Mouse (Mus musculus) limb, embryonic 10.5 days (tissue): ENCODE measurements around the gene Sstr5. TPM values are rescaled to one million over a fixed set of nuclear protein-coding genes. Genes with fewer than 3 reads are reported as not detected.

Source experiments
- DNase-seq: peaks from one replicate; pipeline ENCODE4 v3.0.0-alpha.2; 2017; ENCODE audit warnings: low spot score
- H3K27ac ChIP-seq: fragments of 300-500 bp; sonication (generic); 2 replicates; pipeline ENCODE4 v1.5.1; 2016; ENCODE audit warnings: mild to moderate bottlenecking
- H3K27me3 ChIP-seq: fragments of 300-500 bp; sonication (generic); 2 replicates; pipeline ENCODE4 v1.6.1; 2016; ENCODE audit warnings: low read depth, mild to moderate bottlenecking; ENCODE audit not compliant: poor library complexity, severe bottlenecking
- H3K36me3 ChIP-seq: fragments of 300-500 bp; sonication (generic); 2 replicates; pipeline ENCODE4 v1.6.1; 2016; ENCODE audit warnings: mild to moderate bottlenecking, moderate library complexity
- H3K4me1 ChIP-seq: fragments of 300-500 bp; sonication (generic); 2 replicates; pipeline ENCODE4 v1.6.1; 2016
- H3K4me3 ChIP-seq: fragments of 300-500 bp; sonication (generic); 2 replicates; pipeline ENCODE4 v1.5.1; 2016; ENCODE audit warnings: mild to moderate bottlenecking, moderate library complexity
- H3K9me3 ChIP-seq: fragments of 300-500 bp; sonication (generic); replicated peaks from 2 replicates; pipeline ENCODE4 v1.6.1; 2016; ENCODE audit warnings: mild to moderate bottlenecking
- WGBS: fragments of 180-500 bp; shearing (Covaris S2); methylation state at CpG from one replicate; pipeline ENCODE4 v1.1.7; 2016; 5-methylcytosine and 5-hydroxymethylcytosine counted together
- polyA plus RNA-seq: library from polyadenylated mRNA; unstranded; fragments of >200 nt; fragmentation: Nextera tagmentation; extraction: Ambion mirVana; gene quantifications from 2 replicates; pipeline ENCODE4 v1.2.1, GENCODE M21; 2016

Gene Sstr5
- polyA plus RNA-seq, 1 experiment from 2014 or later = 0.20 TPM

- Histone ChIP-seq H3K27me3 (0 out of 2 replicates have a peak, but pooled peaks cover 12% of the 10 kb centered on the region), H3K4me3 (no peak overlapping the region), H3K9me3 (no peaks in the 10 kb centered on the region), H3K27ac (no peak overlapping the region), H3K36me3 (no peaks in the 10 kb centered on the region), H3K4me1 (peaks cover 10% of the 10 kb centered on the region; the same call in 1 of the 2 replicates)
- DNase-seq = no peak
- 77% methylated on average over 3 of the region's 3 CpGs for WGBS
Observed at GRCm38 (mm10) chr17:25442889-25443288, 54.2 kb downstream of the Sstr5 start.

GRCm38 (mm10) chr17:25441417-25441816 lies 55.7 kb downstream of the Sstr5 start:
- Histone ChIP-seq H3K36me3 (no peaks in the 10 kb centered on the region), H3K4me1 (peaks cover 10% of the 10 kb centered on the region; the same call in 1 of the 2 replicates), H3K4me3 (no peak overlapping the region), H3K9me3 (no peaks in the 10 kb centered on the region), H3K27me3 (peaks cover 10% of the 10 kb centered on the region; the same call in 1 of the 2 replicates), H3K27ac (0 out of 2 replicates have a peak overlapping the region, but pooled peaks have one; percentile 28)
- 74% methylated on average over 6 of the region's 6 CpGs for WGBS
- no peak for DNase-seq

Other genes with a start within 250 kb of the Sstr5 start
- 0.49 and 0.93 TPM in 2 replicates for gene Baiap3, start 240.9 kb downstream of the Sstr5 start, polyA plus RNA-seq
- 974 and 998 TPM in 2 replicates for gene Ube2i, start 222.7 kb downstream of the Sstr5 start, polyA plus RNA-seq
- gene Prss34, start 198.9 kb downstream of the Sstr5 start, polyA plus RNA-seq = not detected in 2 replicates
- not detected in 2 replicates for gene Prss28, start 188.6 kb downstream of the Sstr5 start, polyA plus RNA-seq
- gene Prss29, start 178.6 kb downstream of the Sstr5 start, polyA plus RNA-seq = not detected in 2 replicates
- gene Tpsab1, start 151.7 kb downstream of the Sstr5 start, polyA plus RNA-seq = not detected in 2 replicates
- gene Tpsb2, start 131.0 kb downstream of the Sstr5 start, polyA plus RNA-seq = not detected in 2 replicates
- gene Tpsg1, start 128.0 kb downstream of the Sstr5 start, polyA plus RNA-seq = not detected in 2 replicates
- 1.8 and 3.2 TPM in 2 replicates for gene Cacna1h, start 63.5 kb downstream of the Sstr5 start, polyA plus RNA-seq
- not detected in 2 replicates for gene Tekt4, start 42.7 kb downstream of the Sstr5 start, polyA plus RNA-seq
- 11.1 and 13.1 TPM in 2 replicates for gene Sox8, start 73.4 kb upstream of the Sstr5 start, polyA plus RNA-seq
- 28.9 and 29.0 TPM in 2 replicates for gene Lmf1, start 81.8 kb upstream of the Sstr5 start, polyA plus RNA-seq
- 2.0 TPM in 2 replicates for gene Gng13, start 219.9 kb upstream of the Sstr5 start, polyA plus RNA-seq
- gene Chtf18, start 230.1 kb upstream of the Sstr5 start, polyA plus RNA-seq = 68.5 and 71.9 TPM in 2 replicates
- 24.8 and 27.0 TPM in 2 replicates for gene Rpusd1, start 230.4 kb upstream of the Sstr5 start, polyA plus RNA-seq
- gene Mslnl, start 238.8 kb upstream of the Sstr5 start, polyA plus RNA-seq = not detected in 2 replicates